Mouse (Mus musculus) testis, postnatal 14 days (tissue): ENCODE results near the gene Gpr137.

Source experiments
- DNase-seq: peaks from one replicate; pipeline ENCODE4 v3.0.0; 2021; ENCODE audit warnings: low spot score

The Gpr137 gene

GRCm38 (mm10) chr19:6921647-6922567, 20.4 kb downstream of the Gpr137 start, which contains the start of gene Esrra:
TSS of gene Esrra (minus strand) at chr19:6921813.
- peak; percentile 100 for DNase-seq

GRCm38 (mm10) chr19:6920741-6921636, 21.3 kb downstream of the Gpr137 start:
- peak; percentile 66 for DNase-seq

- DNase-seq: peak; percentile 62
Observed at GRCm38 (mm10) chr19:6919876-6920740, 22.2 kb downstream of the Gpr137 start.

DNA sequence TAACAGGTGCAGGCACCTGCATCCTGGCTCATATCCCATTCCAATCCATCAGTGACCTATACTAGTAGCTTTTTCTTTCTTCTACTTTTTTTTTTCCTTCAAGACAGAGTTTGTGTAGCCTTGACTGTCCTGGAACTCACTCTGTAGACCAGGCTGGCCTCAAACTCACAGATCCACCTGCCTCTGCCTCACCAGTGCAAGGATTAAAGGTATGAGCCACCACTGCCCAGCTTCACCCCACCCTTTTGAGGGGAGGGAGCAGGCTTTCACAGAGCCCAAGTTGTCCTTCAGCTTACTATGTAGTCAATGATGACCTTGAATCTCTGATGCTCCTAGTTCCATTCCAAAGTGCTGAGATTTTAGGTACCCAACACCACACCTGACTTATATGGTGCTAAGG, 22.8 kb downstream of the Gpr137 start:
- DNase-seq: no peak

- no peak for DNase-seq
Observed at GRCm38 (mm10) chr19:6918321-6918720, 24.0 kb downstream of the Gpr137 start.

- peak; percentile 4 for DNase-seq
Observed at GRCm38 (mm10) chr19:6916496-6916895, 25.8 kb downstream of the Gpr137 start.

- no peak for DNase-seq
Observed at GRCm38 (mm10) chr19:6915276-6915675, 27.0 kb downstream of the Gpr137 start.

GRCm38 (mm10) chr19:6914540-6914939, 27.7 kb downstream of the Gpr137 start:
- DNase-seq: no peak

- peak; percentile 8 for DNase-seq
Observed at GRCm38 (mm10) chr19:6913991-6914390, 28.3 kb downstream of the Gpr137 start.

- DNase-seq: no peak
Observed at GRCm38 (mm10) chr19:6913036-6913435, 29.2 kb downstream of the Gpr137 start.

- peak; percentile 11 for DNase-seq
Observed at GRCm38 (mm10) chr19:6912205-6912970, 29.9 kb downstream of the Gpr137 start.

GRCm38 (mm10) chr19:6911101-6912074, 30.9 kb downstream of the Gpr137 start:
- peak; percentile 15 for DNase-seq

- peak; percentile 60 for DNase-seq
Observed at GRCm38 (mm10) chr19:6910306-6910705, 32.0 kb downstream of the Gpr137 start.

DNA sequence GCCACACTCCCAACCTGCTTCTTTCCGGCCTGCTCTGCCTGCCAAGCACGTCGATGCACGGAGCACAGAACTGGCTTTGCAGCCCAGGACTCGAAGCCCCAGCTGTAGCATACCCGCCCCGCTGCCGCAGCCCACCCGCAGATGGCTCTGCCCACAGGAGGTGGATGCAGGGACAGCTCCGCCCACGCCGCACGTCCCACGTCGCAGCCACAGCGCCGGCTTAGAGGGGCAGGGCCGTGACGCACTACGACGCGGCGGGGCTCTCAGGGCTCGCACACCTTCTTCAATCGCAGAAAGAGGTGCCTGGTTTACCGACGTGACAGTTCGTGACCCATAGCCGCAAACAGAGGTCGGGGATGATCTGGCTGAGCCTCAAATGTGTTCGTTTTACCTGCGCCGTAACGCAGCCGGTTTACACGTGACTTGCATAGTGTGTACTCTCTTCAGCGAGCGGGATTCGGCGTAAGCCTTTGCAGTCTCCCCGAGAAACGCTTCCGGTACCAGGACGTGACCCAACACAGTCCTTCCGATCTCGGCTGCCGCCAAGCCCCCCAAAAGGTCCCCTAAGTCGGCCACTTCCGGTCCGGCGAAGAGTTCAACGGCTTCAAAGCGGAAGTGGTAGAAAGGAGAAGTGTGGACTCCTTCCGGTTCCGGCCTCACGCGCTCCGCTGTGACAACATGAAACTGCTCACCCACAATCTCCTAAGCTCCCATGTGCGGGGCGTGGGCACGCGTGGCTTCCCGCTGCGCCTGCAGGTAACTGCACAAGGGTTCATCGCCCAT, 32.6 kb downstream of the Gpr137 start, which contains the start of the genes Trmt112 and Prdx5:
Gene Trmt112, plus strand, starts transcription at position 192 of the 783 bp plus-strand sequence.
Gene Prdx5, minus strand, starts transcription at position 600 of the 783 bp plus-strand sequence.
- peak; percentile 91 for DNase-seq

DNA sequence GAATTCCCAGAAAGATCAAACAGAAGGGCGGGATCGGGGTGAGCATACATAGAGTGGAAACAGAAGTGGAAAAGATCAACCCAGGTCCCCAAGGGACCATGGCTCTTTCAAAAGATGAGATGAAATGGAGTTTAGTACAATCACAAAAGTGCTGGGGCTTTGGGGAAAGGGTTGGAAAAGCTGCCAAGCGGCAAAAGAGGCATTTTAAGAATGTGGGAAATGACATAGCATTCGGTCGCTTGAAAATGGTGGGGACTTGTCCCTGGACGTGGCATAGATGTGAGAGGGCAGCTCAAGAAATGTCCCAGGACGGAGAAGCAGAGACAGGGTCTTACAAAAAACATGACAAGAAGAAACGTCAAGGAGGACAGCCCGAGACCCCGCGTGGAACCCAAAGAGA, 33.3 kb downstream of the Gpr137 start:
- DNase-seq: no peak

DNA sequence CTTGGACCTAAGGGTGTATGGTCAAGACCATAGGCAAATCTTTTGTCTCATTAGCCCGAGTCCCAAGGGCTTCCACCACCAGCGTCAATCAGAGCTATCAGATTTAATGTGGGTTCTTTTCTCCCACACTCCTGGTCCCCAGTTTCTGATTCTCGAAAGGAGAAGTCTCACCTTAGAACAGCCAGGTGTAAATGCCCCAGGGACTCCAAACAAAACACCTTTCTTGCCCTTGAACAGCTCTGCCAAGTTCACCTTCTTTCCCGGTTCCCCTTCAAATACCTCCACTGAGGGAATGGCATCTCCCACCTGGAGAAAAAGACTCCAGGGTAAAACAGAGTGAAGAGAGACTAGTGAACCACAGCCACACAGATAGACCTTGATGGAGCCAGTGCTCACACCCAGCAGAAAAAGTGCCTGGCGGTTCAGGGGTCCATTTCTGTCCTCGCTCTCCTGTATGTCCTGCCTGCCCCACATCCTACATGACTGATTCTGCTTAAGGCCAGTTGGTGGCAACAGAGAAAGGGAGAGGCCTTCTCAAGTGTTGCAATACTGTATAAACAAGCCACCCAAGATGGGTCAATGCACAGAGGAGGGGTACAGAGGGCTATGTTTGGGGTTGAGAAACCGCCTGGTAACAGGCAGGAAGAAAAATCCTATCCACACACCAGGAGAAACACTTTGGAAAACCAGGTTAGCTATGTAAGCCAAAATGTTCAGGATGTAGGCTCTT, 34.3 kb downstream of the Gpr137 start:
- peak; percentile 6 for DNase-seq

- DNase-seq: no peak
Observed at GRCm38 (mm10) chr19:6907094-6907493, 35.2 kb downstream of the Gpr137 start.

DNA sequence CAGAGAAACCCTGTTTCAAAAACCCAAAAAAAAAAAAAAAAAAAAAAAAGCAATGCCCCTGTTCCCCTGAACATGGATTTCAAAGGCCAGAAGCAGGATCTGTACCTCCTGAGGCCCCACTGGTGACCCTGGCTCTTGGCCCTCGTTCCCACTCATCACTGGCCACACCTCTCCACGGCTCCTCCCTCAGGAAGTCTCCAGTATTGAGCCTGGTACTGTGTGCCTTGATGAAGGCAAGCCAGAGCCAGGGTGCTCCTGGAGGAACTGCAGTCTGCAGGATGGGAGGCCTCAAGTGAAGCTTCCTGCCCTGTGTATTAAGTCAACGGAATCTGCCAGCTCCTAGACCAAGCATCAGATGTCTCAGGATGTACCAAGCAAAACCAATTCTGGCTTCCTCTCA, 36.1 kb downstream of the Gpr137 start:
- DNase-seq: peak; percentile 8
